Mouse (Mus musculus) left cerebral cortex, postnatal 36 days (tissue): ENCODE measurements around the gene Srp54c. TPM values are rescaled to one million over a fixed set of nuclear protein-coding genes. Genes with fewer than 3 reads are reported as not detected.
"Not testable (repeated sequence)": the region's sequence is repeated elsewhere in the genome, so short reads cannot be mapped to it uniquely, and the experiment has no call there.

Experiments used
- DNase-seq, 2 experiments: peaks; one replicate each; pipeline ENCODE4 v3.0.0; 2021 to 2022; ENCODE audit warnings: low spot score in 2 of 2, mixed read lengths in 1 of 2
- intact Hi-C: fragments of 180-260 bp; cut with DNase I; formaldehyde crosslinking; loops from one replicate; pipeline ENCODE4 v1.15.1; 2025
- total RNA-seq, 2 experiments: library from RNA; stranded (reverse); gene quantifications; 2 replicates each; pipeline ENCODE4 v1.2.3; 2021

Srp54c gene
- total RNA-seq = 10 to 100 TPM; 36.0 to 37.3 TPM

- intact Hi-C loops, DNase-seq: not testable (repeated sequence)
These were observed at the start of gene Srp54c for GRCm38 (mm10) chr12:55229626-55230519. Gene Srp54c (plus strand): TSS chr12:55230168.

- DNase-seq, intact Hi-C loops: not testable (repeated sequence)
These were observed 42.3 kb upstream of the Srp54c start for GRCm38 (mm10) chr12:55187686-55188085.

- intact Hi-C loops, DNase-seq: not testable (repeated sequence)
These were observed 40.8 kb upstream of the Srp54c start for GRCm38 (mm10) chr12:55189127-55189526.

- DNase-seq, intact Hi-C loops: not testable (repeated sequence)
These were observed 30.7 kb upstream of the Srp54c start, which contains the start of gene 1700047I17Rik2 for GRCm38 (mm10) chr12:55199306-55199705. Gene 1700047I17Rik2 (plus strand): TSS chr12:55199592.

GRCm38 (mm10) chr12:55199799-55200198 lies 30.2 kb upstream of the Srp54c start:
- intact Hi-C loops, DNase-seq: not testable (repeated sequence)

- DNase-seq, intact Hi-C loops: not testable (repeated sequence)
These were observed 17.0 kb upstream of the Srp54c start for GRCm38 (mm10) chr12:55212944-55213343.

GRCm38 (mm10) chr12:55230520-55230861 lies 523 bp downstream of the Srp54c start:
- DNase-seq, intact Hi-C loops: not testable (repeated sequence)

GRCm38 (mm10) chr12:55242243-55242642 lies 12.3 kb downstream of the Srp54c start:
- intact Hi-C loops, DNase-seq: not testable (repeated sequence)

- intact Hi-C loops, DNase-seq: not testable (repeated sequence)
These were observed 32.0 kb downstream of the Srp54c start for GRCm38 (mm10) chr12:55261950-55262349.

- intact Hi-C loops, DNase-seq: not testable (repeated sequence)
These were observed 33.4 kb downstream of the Srp54c start for GRCm38 (mm10) chr12:55263385-55263784.

- DNase-seq = no peak
- intact Hi-C loops = no loop called here
These were observed 42.3 kb downstream of the Srp54c start for GRCm38 (mm10) chr12:55272243-55272642.

- intact Hi-C loops, DNase-seq: not testable (repeated sequence)
These were observed 47.6 kb downstream of the Srp54c start for GRCm38 (mm10) chr12:55277583-55277982.

- intact Hi-C loops = no loop called here
- peak; percentile 18 to 44 for DNase-seq
These were observed 68.1 kb downstream of the Srp54c start for GRCm38 (mm10) chr12:55298112-55298511.

GRCm38 (mm10) chr12:55299336-55299735 lies 69.4 kb downstream of the Srp54c start, which contains the start of gene 1110008L16Rik:
Gene 1110008L16Rik (plus strand): TSS chr12:55299577.
- DNase-seq = no peak
- intact Hi-C loops = no loop called here

GRCm38 (mm10) chr12:55300820-55301351 lies 70.9 kb downstream of the Srp54c start:
- intact Hi-C loops = no loop called here
- DNase-seq = no peak

- intact Hi-C loops = no loop called here
- no peak for DNase-seq
These were observed 71.7 kb downstream of the Srp54c start for GRCm38 (mm10) chr12:55301472-55302300.

GRCm38 (mm10) chr12:55302485-55303441 lies 72.8 kb downstream of the Srp54c start, which contains the start of gene Ppp2r3c:
Gene Ppp2r3c (minus strand): TSS chr12:55302998.
- peak; percentile 92 to 94 for DNase-seq
- intact Hi-C loops = no loop called here

GRCm38 (mm10) chr12:55306371-55306770 lies 76.4 kb downstream of the Srp54c start:
- intact Hi-C loops = no loop called here
- no peak for DNase-seq

GRCm38 (mm10) chr12:55307566-55307965 lies 77.6 kb downstream of the Srp54c start:
- no peak for DNase-seq
- intact Hi-C loops = no loop called here
